Mouse (Mus musculus) T-helper 2 cell (primary cell): ENCODE results near the gene Gm28635.

ENCODE experiments used
- in situ Hi-C: fragments of 300-600 bp; cut with MboI, MseI; formaldehyde crosslinking; loops from one replicate; pipeline ENCODE4 v1.15.1; 2025; ENCODE audit warnings: high pct_unique_total_duplicates

Gm28635 gene

GRCm38 (mm10) chr2:84599270-84599888 is 78.5 kb downstream of the Gm28635 start:
- in situ Hi-C loops = loop anchor here (5.0 kb wide), 1 partner anchor 47 kb away; no protein-coding TSS in a partner anchor

GRCm38 (mm10) chr2:84597123-84597522 is 80.7 kb downstream of the Gm28635 start:
- in situ Hi-C loops = loop anchor here (5.0 kb wide), 1 partner anchor 45 kb away; no protein-coding TSS in a partner anchor

- in situ Hi-C loops = no loop called here
Observed at GRCm38 (mm10) chr2:84592801-84593200, 85.0 kb downstream of the Gm28635 start.

- in situ Hi-C loops = no loop called here
Observed at GRCm38 (mm10) chr2:84585700-84586099, 92.1 kb downstream of the Gm28635 start.

GRCm38 (mm10) chr2:84582286-84582685 is 95.6 kb downstream of the Gm28635 start:
- in situ Hi-C loops = no loop called here

- in situ Hi-C loops = no loop called here
Observed at GRCm38 (mm10) chr2:84581208-84581607, 96.6 kb downstream of the Gm28635 start.

GRCm38 (mm10) chr2:84579311-84579710 is 98.5 kb downstream of the Gm28635 start:
- in situ Hi-C loops = no loop called here

- in situ Hi-C loops = no loop called here
Observed at GRCm38 (mm10) chr2:84574130-84574529, 103.7 kb downstream of the Gm28635 start.

- in situ Hi-C loops = no loop called here
Observed at GRCm38 (mm10) chr2:84556888-84557514, 120.8 kb downstream of the Gm28635 start.
